Mouse (Mus musculus) layer of hippocampus, adult 11-12 months (tissue): ENCODE measurements around the gene Layn.

Experiments used
- DNase-seq: peaks from one replicate; pipeline ENCODE4 v3.0.0; 2022; ENCODE audit warnings: low spot score

Layn gene

GRCm38 (mm10) chr9:51032291-51032690 is 44.6 kb downstream of the Layn start:
- no peak for DNase-seq

GRCm38 (mm10) chr9:51031603-51032002 is 45.3 kb downstream of the Layn start:
- DNase-seq = no peak

GRCm38 (mm10) chr9:51030147-51030546 is 46.7 kb downstream of the Layn start:
- no peak for DNase-seq

- no peak for DNase-seq
These were observed 49.9 kb downstream of the Layn start for GRCm38 (mm10) chr9:51026952-51027351.

- no peak for DNase-seq
These were observed 55.6 kb downstream of the Layn start for GRCm38 (mm10) chr9:51021123-51021795.

GRCm38 (mm10) chr9:51020351-51020750 is 56.5 kb downstream of the Layn start:
- DNase-seq = no peak

- DNase-seq = no peak
These were observed 57.2 kb downstream of the Layn start for GRCm38 (mm10) chr9:51019670-51020069.

- no peak for DNase-seq
These were observed 61.2 kb downstream of the Layn start for GRCm38 (mm10) chr9:51015732-51016131.

- no peak for DNase-seq
These were observed 63.2 kb downstream of the Layn start for GRCm38 (mm10) chr9:51013644-51014043.

GRCm38 (mm10) chr9:51009656-51009950 is 67.3 kb downstream of the Layn start:
- DNase-seq = no peak

GRCm38 (mm10) chr9:51008841-51009655 is 67.8 kb downstream of the Layn start, which contains the start of gene Sik2:
Sik2 (minus strand) TSS chr9:51009073.
- peak; percentile 87 for DNase-seq

- DNase-seq = no peak
These were observed 68.6 kb downstream of the Layn start for GRCm38 (mm10) chr9:51008068-51008840.

GRCm38 (mm10) chr9:51007726-51008067 is 69.2 kb downstream of the Layn start:
- no peak for DNase-seq

- peak; percentile 46 for DNase-seq
These were observed 70.0 kb downstream of the Layn start for GRCm38 (mm10) chr9:51006846-51007245.
